Mouse (Mus musculus) kidney, adult 2 months (tissue): Measurements from ENCODE around the gene Ermp1. TPM values are rescaled to one million over a fixed set of nuclear protein-coding genes. Genes with fewer than 3 reads are reported as not detected.

ENCODE experiments used
- DNase-seq: peaks from one replicate; pipeline ENCODE4 v3.0.0; 2021
- H3K27ac ChIP-seq: fragments of 200-500 bp; 2 replicates; pipeline ENCODE4 v1.5.1; 2012; ENCODE audit warnings: low read depth, low read length, control low read depth, inconsistent platforms; ENCODE audit not compliant: insufficient read depth
- H3K27me3 ChIP-seq: fragments of 200-500 bp; replicated peaks from 2 replicates; pipeline ENCODE4 v1.6.1; 2012; ENCODE audit warnings: mild to moderate bottlenecking, moderate library complexity, low read length, inconsistent platforms; ENCODE audit not compliant: control insufficient read depth, insufficient read depth
- H3K36me3 ChIP-seq: fragments of 200-500 bp; 2 replicates; pipeline ENCODE4 v1.6.1; 2012; ENCODE audit warnings: mild to moderate bottlenecking, moderate library complexity, low read length, inconsistent platforms; ENCODE audit not compliant: control insufficient read depth, insufficient read depth
- H3K4me1 ChIP-seq: fragments of 200-500 bp; 2 replicates; pipeline ENCODE4 v1.6.1; 2011; ENCODE audit warnings: low read length; ENCODE audit not compliant: control insufficient read depth, insufficient read depth
- H3K4me3 ChIP-seq: fragments of 200-500 bp; 2 replicates; pipeline ENCODE4 v1.5.1; 2011; ENCODE audit warnings: mild to moderate bottlenecking, low read depth, low read length, control low read depth; ENCODE audit not compliant: insufficient read depth
- CTCF ChIP-seq: fragments of 200-500 bp; conservative IDR thresholded peaks from 2 replicates; pipeline ENCODE4 v1.5.1; 2011; ENCODE audit warnings: low read depth, mild to moderate bottlenecking, control low read depth, low read length, moderate library complexity, mixed read lengths; ENCODE audit not compliant: insufficient read depth, insufficient read length
- POLR2A ChIP-seq: fragments of 200-500 bp; IDR thresholded peaks from one replicate; pipeline ENCODE4 v1.6.1; 2011; ENCODE audit warnings: low read depth, low read length, control low read depth
- WGBS: fragments of 180-500 bp; shearing (Covaris S2); methylation state at CpG from one replicate; pipeline ENCODE4 v1.1.7; 2018; 5-methylcytosine and 5-hydroxymethylcytosine counted together
- polyA plus RNA-seq: library from polyadenylated mRNA; depleted of rRNA; stranded (reverse); fragments of >200 nt; gene quantifications from 2 replicates; pipeline ENCODE4 v1.2.3, GENCODE M21; 2012

Ermp1 gene
- polyA plus RNA-seq, 1 experiment, result 23.9 TPM

GRCm38 (mm10) chr19:29641510-29641909 lies 6.7 kb downstream of the Ermp1 start:
- H3K27ac ChIP-seq, result peak overlapping the region; percentile 20; the same call in 1 of the 2 replicates
- no peaks in the 10 kb centered on the region for H3K27me3 ChIP-seq
- no peak for TF ChIP-seq CTCF
- TF ChIP-seq POLR2A, result no peak
- H3K36me3 ChIP-seq, result no peaks in the 10 kb centered on the region
- H3K4me3 ChIP-seq, result no peak overlapping the region
- H3K4me1 ChIP-seq, result peaks cover 4% of the 10 kb centered on the region
- DNase-seq, result no peak
- WGBS, result 74% methylated on average over 5 of the region's 5 CpGs

DNA sequence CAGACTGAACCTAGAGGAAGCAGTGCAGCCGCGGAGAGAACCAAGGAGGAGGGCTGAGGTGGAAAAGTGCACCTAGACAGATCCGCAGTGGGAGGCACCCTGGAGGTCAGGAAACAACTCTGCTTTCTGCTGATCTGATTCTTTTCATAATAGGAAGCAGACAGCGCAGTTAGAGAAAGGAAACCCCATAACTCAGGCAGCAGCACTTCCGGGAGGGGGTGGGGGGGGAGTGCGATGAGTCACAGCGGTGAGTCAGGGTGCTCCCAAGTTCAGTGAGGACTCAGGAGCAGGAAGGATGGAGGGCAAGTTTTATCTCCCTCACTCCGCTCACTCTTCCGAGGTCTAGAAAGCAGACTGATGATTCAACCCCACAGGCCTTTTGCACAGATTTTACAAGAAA lies 7.2 kb downstream of the Ermp1 start:
- TF ChIP-seq POLR2A (no peak), CTCF (no peak)
- Histone ChIP-seq H3K27ac (peak overlapping the region; percentile 20; the same call in 1 of the 2 replicates), H3K4me3 (no peak overlapping the region), H3K4me1 (peaks cover 4% of the 10 kb centered on the region), H3K27me3 (no peaks in the 10 kb centered on the region), H3K36me3 (no peaks in the 10 kb centered on the region)
- peak; percentile 54 for DNase-seq
- WGBS, result 26% methylated on average over 9 of the region's 9 CpGs

GRCm38 (mm10) chr19:29612102-29612501 lies 36.1 kb downstream of the Ermp1 start:
- H3K4me1 ChIP-seq, result no peaks in the 10 kb centered on the region
- H3K36me3 ChIP-seq, result peaks cover 7% of the 10 kb centered on the region
- no peak overlapping the region for H3K4me3 ChIP-seq
- no peak for TF ChIP-seq CTCF
- no peak for TF ChIP-seq POLR2A
- no peak for DNase-seq
- H3K27me3 ChIP-seq, result no peaks in the 10 kb centered on the region
- 77% methylated on average over 2 of the region's 2 CpGs for WGBS
- no peak overlapping the region for H3K27ac ChIP-seq

DNA sequence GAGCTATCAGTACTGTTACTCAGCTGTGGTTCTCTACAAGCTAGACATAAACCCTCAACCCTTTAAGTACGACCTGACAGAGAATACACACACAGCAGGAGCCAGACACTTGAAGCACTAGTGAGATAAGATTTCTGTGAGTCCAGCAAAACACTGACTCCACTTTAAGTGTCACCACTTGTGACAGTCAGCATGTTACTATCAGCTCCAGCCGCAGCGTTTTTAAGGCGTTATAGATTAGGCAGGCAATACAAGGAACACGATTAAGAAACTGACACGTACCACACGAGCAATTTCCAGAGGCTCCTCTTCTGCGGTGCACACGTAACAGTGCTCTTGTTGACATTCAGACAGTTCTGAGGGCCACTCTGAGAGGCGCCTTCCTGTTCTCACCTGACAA lies 37.3 kb downstream of the Ermp1 start:
- H3K36me3 ChIP-seq, result peaks cover 5% of the 10 kb centered on the region

GRCm38 (mm10) chr19:29608212-29608611 lies 40.0 kb downstream of the Ermp1 start:
- Histone ChIP-seq H3K36me3 (peaks cover 4% of the 10 kb centered on the region), H3K4me1 (no peaks in the 10 kb centered on the region), H3K27ac (no peak overlapping the region), H3K27me3 (no peaks in the 10 kb centered on the region), H3K4me3 (no peak overlapping the region)
- TF ChIP-seq CTCF, result no peak
- TF ChIP-seq POLR2A, result no peak
- WGBS, result 89% methylated on average over 4 of the region's 4 CpGs
- DNase-seq, result no peak

More for the DNA sequence above, 37.3 kb downstream of the Ermp1 start:
- DNase-seq, result no peak
- no peak overlapping the region for H3K4me3 ChIP-seq
- no peak overlapping the region for H3K27ac ChIP-seq
- no peaks in the 10 kb centered on the region for H3K4me1 ChIP-seq
- 93% methylated on average over 10 of the region's 10 CpGs for WGBS
- TF ChIP-seq POLR2A (no peak), CTCF (no peak)
- no peaks in the 10 kb centered on the region for H3K27me3 ChIP-seq

DNA sequence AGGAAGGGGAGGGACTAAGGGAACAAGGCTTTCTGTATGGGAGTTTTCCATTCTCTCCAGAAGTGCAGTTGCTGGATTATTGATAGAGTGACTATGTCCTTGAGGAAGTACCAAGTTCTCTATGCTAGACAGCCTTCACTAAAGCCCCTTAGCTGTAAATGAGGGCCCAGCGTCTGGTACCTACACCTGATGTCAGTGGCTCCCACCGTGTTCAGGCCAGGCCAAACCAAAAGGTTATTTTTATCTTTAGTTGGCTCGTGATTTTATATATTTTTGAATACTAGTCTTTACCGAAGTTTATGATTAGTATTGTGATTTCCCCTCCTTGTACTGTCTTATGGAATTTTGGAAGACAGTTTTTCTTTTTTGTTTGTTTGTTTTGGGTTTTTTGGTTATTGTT lies 40.7 kb downstream of the Ermp1 start:
- Histone ChIP-seq H3K27ac (no peak overlapping the region), H3K4me1 (no peaks in the 10 kb centered on the region), H3K4me3 (no peak overlapping the region), H3K27me3 (no peaks in the 10 kb centered on the region), H3K36me3 (peaks cover 4% of the 10 kb centered on the region)
- WGBS, result 92% methylated on average over 4 of the region's 4 CpGs
- TF ChIP-seq POLR2A (no peak), CTCF (no peak)
- no peak for DNase-seq

DNA sequence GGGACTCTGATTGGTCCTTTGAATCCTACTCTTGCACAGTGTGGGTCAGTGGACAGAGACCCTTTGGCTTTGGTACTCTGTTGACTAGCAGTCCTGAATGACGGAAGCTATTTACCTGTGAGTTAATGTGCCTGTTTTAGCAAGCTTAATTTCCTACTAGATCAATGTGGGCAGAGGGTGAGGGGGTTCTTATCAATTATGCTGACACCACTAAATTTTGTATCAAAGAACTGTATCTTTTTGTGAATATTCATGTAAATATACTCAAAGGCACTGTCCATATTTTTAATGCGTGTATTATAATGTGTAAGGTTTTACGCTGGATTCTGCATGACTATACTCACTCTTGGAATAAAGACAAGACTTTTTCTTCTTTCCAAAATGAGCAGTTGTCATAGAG lies 43.6 kb downstream of the Ermp1 start:
- 93% methylated on average over 3 of the region's 3 CpGs for WGBS
- TF ChIP-seq CTCF (no peak), POLR2A (no peak)
- DNase-seq, result no peak
- Histone ChIP-seq H3K36me3 (peaks cover 2% of the 10 kb centered on the region; the same call in 1 of the 2 replicates), H3K27ac (no peak overlapping the region), H3K4me1 (no peaks in the 10 kb centered on the region), H3K4me3 (no peak overlapping the region), H3K27me3 (no peaks in the 10 kb centered on the region)
